Mouse (Mus musculus) left cerebral cortex, adult 8-10 months (tissue): Measurements from ENCODE around the gene Sema4b. TPM values are rescaled to one million over a fixed set of nuclear protein-coding genes. Genes with fewer than 3 reads are reported as not detected.
A peak's percentile ranks its signal among the peaks of the same experiment; 100 is the strongest.

Experiments used
- DNase-seq, 2 experiments: peaks; one replicate each; pipeline ENCODE4 v3.0.0; 2022; ENCODE audit warnings: low spot score in 2 of 2
- total RNA-seq, 4 experiments: library from RNA; stranded (reverse); gene quantifications; 2 replicates each; pipeline ENCODE4 v1.2.4; 2022

Sema4b gene
- total RNA-seq, 4 experiments from 2014 or later: 18.6 to 22.7 (median 20.6) TPM

DNA sequence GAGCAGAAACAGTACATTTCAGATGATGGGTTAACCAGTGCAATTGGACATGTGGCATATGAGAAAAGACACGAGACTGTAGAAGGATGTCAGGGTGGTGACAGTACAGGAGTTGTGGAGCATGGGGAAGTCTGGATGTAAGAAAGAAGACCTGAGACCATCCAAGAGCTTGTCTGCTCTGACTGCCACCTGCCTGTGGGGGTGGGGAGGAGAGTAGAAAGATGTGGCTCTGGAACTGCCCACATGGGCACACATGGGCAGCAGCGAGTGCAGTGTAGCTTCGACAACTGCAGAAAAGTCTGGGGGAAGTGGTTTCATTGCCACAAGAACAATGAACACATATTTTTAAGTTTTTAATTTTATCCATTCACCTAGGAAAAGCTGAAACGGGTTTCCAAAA lies 10.7 kb downstream of the Sema4b start:
- no peak for DNase-seq

DNA sequence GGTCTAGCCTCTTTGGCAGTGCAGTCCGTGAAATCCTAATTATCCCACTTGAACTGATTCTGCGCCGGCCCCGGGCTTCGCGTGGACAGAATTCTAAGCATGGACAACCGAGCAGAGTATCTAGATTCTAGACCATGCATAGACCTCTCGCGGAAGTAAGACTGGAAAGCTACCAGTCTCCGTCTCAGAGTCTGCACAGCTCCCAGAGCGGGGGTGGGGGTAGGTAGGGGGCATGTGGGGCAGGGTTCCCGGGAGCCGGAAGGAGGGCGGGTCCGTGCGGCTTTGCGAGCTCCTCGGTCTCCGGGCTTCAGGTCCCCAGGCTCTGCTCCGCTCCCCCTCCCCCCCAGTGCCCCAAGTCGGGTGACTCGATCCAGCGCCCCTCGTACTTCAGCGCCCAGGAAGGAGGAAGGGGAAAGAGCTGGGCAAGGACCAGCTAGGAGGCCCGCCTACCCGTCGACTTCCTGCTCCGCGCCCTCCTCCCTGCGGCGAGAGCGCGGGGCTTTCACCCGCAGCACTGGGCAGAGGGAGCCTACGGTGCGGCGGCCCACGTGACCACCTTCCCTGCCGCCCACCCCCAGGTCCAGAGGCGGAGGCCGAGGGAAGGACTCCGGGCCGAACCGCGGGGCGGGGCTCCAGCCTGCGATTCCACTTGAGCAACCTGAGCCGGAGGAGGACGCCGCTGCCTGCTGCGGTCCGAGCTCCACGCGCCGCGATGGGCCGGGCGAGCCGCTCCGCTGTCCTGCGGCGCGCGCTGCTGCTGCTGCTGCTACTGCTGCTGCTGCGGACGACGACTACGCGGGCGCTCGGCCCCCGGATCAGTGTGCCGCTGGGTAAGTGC lies 11.5 kb downstream of the Sema4b start:
- DNase-seq: peak; percentile 58 to 86

DNA sequence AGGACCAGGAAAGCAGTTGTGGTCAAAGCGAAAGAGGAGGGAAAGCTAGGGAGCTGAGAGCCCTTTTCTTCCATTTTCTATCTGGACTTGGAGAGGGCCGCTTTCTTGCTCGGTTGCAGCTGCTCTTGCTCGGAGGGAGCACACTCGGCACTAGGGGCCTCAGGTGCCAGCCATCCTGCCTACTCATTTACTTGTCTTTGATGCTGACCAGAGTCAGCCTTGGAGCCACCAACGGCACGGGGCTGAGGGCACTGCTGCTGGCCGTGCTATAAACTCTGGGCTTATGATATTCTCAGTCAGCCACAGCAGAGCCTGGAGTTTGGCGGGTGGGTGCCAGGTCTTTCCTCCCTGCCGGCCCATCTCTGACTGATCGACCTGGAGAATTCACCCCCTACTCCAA lies 12.2 kb downstream of the Sema4b start:
- DNase-seq: no peak

DNA sequence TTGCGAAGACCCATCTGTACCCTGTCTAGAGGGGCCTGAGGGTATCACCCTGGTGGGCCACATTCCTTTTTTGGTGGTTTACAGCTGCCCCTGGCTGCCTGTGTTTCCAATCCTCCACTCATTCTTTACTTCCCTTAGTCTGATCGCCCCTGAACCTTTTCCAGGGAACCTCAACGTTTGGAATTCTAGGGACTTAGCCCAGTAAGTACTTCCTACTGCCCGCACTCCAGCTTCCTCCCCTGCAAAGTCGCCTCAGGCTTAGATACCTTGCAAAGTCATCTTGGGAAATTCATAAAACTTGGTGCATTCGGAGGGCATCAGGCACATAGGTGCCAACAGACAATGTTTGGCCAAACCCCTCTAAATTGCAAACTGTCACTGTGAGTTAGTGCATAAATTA lies 12.6 kb downstream of the Sema4b start:
- no peak for DNase-seq

DNA sequence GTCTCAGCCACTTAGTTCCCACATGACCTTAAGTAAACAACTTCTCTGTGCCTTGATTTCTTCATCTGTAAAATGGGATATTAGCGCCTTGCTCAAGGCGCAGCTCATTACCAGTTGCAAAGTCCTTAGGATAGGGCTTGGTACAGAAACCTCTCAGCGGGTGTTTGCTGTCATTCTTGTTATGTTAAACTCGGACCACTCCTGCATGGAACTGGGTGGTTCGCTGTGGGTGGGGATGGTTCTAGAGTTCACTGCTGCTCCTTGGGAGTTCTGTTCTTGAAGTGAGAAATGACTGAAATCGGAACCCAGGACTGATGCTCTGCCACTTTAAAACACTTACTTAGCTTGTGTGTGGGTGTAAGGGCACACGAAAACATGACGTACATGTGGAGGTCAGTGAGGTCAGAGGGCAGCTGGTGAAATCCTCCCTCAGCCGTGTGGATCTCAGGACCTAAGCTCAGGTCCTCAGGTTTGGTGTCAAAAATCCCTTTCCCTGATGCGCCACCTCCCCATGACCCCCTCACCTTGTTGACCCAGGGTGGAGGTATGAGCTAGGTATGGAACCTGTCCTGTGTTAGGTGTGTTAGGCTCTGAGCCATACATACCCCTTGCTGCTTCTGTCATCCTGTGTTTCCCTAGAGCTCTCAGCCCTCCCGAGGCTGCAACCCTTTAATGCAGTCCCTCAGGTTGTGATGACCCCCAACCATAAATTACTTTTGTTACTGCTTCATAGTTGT lies 13.4 kb downstream of the Sema4b start:
- no peak for DNase-seq

DNA sequence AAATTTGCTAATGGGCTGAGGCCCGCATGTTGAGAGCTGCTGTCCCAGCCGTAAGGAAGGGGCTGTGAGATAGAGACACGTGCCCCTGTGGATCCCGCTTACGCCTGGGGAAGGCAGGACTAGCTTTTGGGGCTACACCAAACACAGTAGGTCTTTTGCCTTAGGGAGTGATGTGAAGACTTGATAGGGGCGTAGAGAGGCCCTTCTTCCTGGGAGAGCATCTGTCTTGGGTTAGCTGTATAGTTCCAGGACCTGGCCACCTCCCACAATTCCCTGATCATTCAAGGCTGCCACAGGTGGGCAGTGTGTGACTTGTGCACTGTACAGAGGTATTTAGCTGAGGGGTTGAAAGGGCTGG lies 13.9 kb downstream of the Sema4b start:
- no peak for DNase-seq

DNA sequence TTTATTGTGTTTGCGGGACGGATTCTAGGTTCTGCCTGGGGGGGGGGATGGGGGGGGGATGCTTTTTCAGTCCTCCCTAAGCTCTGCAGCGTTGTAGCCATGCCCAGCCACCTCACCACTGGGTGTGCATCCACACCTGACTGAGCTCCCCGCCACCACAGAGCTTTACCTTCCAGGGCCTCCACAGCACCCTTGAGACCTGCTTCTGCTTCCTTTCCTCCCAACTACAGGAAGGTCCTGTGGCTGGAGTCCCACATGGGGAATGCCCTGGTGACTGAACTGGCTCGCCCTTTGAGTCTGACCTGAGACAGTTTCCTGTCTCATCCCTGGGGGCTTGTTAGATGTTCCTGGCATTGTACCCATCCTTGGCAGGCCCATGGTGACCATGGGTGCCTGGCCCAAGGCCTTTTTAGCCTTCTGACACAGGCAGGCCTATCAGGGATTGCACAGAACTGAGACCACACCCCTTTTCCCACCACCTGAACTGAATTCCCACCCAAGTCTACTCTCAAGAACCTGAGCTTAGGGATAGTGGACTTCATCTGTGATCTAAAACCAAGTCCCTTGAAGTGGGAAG lies 14.4 kb downstream of the Sema4b start:
- DNase-seq: no peak

DNA sequence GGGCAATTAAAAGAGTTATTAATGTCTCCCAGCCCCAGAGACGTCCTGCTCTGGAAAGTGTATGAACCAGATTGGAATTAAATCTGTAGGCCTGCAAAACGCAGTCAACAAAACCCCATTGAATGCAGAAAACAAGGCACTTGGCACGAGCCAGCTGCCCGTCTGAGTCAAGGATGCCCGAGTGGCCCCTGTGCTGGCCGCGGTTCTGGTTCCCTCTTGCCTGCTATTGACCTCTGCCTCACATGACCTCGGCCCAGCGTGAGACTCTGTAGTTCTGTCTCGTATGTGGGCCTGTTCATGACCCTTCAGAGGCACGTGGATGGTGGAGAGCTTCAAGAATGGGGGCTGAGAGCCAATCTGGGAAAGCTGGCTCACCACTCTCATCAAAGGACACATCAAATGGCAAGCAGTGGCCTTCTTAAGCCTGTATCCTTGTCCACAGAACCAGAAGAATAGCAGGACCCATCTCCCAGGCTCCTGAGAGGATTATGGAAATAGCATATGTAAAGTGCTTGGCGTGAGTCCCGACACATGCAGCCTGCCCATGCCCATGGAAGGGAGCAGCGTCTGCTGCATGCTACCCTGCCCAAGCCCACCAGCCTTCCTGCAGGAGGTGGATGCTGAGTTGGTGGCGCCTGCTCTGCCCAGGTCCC lies 15.4 kb downstream of the Sema4b start:
- no peak for DNase-seq

DNA sequence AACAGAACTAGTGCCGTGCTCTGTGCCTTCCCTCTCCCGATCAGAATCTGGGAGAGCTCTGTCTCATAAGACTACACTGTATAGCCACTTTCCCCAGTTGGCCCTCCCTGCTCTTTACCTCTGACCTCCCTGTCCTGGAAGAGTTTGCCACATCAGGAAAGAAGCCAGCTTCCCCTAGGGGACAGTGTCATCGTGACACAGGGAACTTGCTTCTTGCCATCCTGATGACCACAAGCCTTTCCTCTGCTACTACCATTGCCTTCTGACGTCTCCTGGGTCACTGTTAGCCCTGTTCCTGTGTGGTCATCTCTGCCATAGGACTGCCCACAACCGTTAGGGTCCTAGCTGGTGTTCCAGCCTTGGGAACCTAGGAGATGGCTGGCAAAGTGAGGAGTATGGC lies 16.3 kb downstream of the Sema4b start:
- no peak for DNase-seq

DNA sequence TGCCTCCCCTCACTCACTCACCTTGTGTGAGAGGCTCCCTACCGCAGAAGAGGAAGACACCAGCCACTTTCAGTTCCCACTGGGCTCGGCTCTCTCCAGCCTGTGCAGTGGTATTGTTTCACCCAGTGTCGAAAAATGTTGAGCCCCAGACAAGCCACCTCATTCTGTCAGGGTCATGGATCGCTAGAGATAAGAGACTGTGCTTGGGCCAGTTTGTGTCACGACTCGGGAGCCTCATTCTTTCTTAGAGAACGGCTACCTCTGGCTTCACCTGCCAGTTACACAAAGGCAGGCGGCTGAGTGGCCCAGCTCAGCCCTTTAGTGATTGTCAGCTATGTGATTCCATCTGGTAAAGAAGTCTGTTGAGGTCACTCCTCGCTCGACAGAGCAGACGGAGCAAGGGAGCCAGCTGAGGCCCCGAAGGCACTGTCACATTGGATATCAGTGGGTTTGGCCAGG lies 17.0 kb downstream of the Sema4b start:
- no peak for DNase-seq

DNA sequence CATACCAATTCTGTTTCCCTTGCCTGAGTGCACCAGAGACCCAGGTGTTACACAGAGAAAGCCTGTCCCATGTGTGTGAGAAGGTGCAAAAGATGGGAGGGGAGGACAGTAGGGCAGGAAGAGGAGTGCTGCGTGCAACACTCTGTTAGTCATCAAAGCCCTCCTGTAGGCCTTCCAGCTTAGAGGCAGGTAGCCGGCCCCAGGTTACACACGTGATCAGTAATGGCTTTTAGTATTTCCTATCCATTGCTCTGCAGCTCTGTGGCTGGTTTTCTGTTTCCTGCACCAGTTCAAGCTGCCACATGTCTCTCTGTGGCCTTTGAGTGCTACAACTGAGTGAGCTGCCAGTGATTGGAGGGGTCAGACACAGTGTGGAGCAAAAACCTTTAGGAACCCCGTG lies 17.7 kb downstream of the Sema4b start:
- no peak for DNase-seq

DNA sequence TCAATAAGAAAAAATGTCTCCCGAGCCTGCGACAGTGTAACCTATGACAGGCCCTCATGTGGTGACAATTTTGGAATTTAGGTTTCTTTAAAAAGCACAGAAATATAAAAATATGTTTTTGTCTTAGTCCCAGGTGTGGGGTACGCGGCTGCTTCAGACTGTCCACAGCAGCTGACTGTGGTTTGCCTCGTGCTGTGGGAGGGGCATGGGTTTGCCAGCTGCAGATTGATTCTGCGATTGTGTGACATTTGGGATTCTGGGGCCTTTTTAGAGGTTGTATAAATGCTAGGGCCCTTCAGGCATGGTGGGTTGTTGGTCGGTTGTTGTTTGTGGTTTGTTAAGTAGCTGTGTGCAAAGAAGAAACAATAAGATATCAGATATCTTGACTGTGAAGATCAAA lies 18.3 kb downstream of the Sema4b start:
- DNase-seq: no peak

DNA sequence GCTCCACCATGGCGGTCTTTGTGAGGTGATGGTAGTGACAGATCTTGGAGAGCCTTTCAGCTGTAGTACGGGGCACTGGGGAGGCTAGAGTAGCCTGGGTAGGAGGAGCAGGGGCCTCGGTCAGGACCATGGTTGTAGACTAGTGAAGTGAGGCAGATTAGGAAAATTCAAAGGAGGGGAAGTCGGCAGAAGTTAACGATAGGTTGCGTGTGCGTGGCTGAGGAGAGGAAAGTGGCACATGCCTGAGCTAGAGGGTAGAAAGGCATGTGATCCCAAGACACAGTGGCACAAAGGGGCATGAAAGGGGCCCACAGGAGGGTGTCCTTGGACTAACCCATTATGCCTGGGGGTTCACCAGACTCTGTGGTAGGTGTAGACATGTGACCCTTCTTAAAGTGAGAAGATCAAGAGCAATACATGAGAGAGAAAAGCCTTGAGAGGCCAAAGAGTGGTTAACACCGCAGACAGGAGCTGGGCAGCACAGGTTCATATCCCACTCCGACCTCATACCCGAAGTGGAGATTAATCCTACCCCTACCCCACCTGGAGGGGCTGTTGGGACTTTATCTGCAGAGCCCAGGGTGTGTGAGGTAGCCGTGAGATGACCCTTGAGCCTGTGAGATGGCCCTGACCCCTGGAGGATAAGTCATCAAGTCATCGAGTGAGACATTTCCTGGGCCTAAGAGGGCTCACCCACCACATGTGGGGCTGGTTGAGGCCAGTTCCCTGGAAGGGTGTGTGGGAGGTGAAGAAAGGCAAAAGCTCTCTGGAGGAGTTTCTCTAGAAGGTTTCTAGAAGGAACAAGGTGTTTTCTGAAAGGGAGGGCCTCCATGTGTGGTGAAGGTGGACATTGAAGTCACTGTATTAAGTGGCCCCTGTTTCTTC lies 19.3 kb downstream of the Sema4b start:
- no peak for DNase-seq

DNA sequence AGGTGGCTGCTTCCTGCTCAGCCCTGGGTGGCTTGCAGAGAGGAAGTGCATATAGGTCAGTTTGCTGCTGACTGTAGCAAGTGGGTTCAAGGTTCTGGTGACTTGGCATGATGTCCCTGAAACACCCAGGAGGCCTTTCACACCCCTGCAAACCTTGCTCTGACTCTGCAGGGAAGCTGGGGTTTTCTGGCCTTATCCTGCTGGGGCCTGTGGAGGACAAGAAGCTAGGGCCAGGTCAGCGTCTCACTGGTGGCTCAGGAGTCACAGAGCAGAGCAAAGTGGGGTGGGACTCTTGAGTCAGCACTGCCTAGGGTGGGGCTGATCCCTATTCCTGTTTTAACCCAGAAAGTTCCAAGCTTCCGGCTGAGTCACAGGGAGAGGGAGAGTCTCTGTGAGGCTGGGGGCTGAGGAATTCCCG lies 20.7 kb downstream of the Sema4b start:
- no peak for DNase-seq

DNA sequence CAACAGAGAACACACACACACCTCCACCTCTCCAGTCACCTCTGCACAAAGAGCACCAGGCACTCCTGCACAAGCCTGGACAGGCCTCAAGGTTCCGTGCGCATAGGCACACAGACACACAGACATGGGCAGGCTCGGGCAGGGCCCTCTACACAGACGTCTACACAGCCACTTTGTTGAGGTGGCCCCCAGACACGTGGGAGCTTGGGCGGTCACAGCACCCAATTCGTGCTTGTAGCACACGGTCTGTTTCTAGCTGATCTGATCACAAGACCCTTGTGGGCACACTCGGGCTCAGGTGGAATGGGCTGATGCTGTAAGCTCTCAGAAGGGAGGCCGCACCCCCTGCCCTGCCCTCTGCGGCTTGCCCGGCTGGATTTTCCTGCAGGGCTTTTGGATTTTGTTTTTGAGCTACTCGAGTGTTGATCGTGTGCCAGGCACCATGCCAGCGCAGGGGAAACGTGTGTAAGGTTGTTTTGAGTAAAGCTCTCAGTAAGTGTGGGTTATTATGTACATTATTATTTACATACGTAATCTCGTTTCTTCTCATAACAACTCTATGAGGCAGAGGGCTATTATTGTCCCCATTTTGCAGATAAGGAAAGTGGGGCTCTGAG lies 21.5 kb downstream of the Sema4b start:
- DNase-seq: no peak

DNA sequence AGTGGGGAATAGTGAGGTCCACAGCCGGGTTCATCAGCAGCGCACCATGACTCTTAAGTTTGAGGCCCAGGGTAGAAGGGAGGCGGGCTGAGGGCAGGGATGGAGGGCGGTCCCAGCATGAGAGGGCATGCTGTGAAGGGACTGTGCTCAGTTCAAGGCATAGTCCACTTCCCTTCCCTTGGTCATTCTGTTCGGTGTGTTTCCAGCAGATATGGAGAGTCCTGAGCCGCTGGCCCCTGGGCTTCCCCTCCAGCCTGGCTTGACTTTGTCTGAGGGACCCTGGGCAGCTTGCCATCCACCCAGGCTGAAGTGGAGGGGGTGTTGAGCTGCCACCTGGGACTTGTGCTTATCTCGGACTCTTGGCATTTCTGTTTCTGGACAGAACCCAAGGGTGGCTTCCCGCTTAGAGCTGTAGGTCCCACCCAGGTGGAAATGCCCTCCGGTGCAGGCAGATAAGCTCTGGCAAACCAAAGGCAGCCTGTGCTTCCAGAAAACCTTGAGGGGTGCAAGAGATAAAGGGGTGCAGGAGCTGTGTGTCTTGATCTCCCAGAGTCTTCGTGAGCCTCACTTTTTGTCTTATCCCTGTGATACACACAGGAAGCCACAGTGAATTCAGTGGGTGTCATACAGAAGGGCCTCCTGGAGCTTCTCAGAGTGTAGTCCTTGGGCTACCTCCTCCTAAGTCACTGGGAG lies 22.2 kb downstream of the Sema4b start:
- no peak for DNase-seq

DNA sequence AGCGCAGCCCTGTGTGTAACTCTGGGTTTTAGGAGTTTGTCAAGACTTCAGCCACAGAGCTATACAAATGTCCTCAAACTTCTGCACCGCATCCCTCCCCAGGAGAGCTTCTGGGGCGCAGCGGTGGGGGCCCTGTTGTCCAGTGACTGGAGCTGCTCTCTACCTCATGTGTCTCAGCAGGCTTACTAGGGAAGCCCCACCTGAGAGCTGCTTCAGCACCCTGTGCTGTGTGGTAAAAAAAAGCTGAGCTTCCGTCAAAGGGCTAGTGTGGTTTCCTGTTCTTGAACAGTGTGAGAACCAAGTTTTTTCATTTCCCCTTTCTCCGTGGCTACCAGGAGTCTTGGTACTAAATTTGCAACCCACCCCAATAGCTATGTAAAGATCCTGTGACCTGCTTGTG lies 23.0 kb downstream of the Sema4b start:
- no peak for DNase-seq

DNA sequence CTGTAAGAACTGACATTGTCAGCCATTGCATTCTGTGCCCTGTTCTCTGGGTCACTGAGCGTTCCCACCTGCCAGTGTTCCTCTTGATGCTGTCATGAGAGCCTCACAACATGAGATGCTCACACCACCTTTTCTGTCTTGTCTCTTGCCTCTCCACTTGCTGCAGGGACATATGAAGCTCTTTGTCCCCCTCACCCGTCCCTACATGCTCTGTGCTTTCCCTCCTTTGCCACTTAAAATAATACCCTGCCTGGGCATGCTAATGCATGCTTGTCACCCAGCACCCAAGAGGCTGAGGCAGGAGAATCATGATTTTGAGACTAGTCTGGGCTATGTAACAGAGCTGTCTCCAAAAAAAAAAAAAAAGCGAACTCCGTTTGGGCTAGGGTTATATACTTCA lies 24.3 kb downstream of the Sema4b start:
- DNase-seq: no peak

DNA sequence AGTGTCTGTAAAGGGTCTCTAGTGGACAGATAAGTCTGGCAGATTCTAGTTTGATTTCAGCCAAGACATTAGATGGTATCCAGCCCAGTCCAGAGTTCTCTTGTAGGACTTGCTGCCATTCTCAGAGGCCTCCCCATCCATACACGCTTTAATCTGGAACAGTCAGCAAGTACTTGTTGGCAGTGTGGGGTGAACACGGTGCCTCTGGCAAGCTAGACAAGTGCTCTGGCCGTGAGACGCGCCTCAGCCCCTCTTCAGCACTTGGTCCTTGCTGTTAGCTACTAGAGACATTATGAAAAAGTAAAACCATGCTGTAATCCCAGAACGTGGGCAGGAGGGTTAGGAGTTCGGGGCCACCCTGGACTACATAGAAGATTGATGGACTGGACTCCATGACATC lies 27.0 kb downstream of the Sema4b start:
- no peak for DNase-seq

DNA sequence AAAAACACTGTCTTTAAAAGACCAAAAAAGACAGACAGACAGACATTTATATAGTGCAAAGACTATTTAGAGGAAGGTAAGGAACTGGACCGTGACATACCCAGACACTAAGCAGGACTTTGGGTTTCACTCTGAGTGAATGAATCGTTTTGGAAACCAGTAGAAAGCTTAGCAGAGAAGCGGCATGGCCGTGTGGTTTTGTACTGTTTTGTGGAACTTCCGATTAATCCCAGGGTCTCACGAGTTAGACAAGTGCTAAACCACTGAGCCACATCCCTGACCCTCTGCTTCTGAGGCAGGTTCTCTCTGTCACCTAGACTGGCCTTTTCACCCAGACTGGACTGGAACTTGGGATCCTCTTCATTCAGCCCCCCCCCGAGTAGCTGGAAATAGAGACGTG lies 27.8 kb downstream of the Sema4b start:
- no peak for DNase-seq
